Mouse (Mus musculus) midbrain, embryonic 12.5 days (tissue): ENCODE results near the gene Zbtb4. TPM values are rescaled to one million over a fixed set of nuclear protein-coding genes. Genes with fewer than 3 reads are reported as not detected.

Experiments
- ATAC-seq: fragments of 200-750 bp; cut with Nextera tagmentation; 2 replicates; pipeline ENCODE4 v1.8.0; 2017; ENCODE audit warnings: low read depth, moderate TSS enrichment, moderate library complexity; ENCODE audit not compliant: low FRiP score
- H3K27ac ChIP-seq: fragments of 300-500 bp; sonication (generic); replicated peaks from 2 replicates; pipeline ENCODE4 v1.5.1; 2016; ENCODE audit warnings: mild to moderate bottlenecking
- H3K27me3 ChIP-seq: fragments of 300-500 bp; sonication (generic); 2 replicates; pipeline ENCODE4 v1.6.1; 2016; ENCODE audit warnings: mild to moderate bottlenecking
- H3K36me3 ChIP-seq: fragments of 300-500 bp; sonication (generic); 2 replicates; pipeline ENCODE4 v1.6.1; 2016
- H3K4me1 ChIP-seq: fragments of 300-500 bp; sonication (generic); 2 replicates; pipeline ENCODE4 v1.6.1; 2016
- H3K4me2 ChIP-seq: fragments of 300-500 bp; sonication (generic); replicated peaks from 2 replicates; pipeline ENCODE4 v1.6.1; 2016; ENCODE audit warnings: mild to moderate bottlenecking, moderate library complexity
- H3K4me3 ChIP-seq: fragments of 300-500 bp; sonication (generic); 2 replicates; pipeline ENCODE4 v1.5.1; 2016; ENCODE audit warnings: mild to moderate bottlenecking
- H3K9ac ChIP-seq: fragments of 300-500 bp; sonication (generic); replicated peaks from 2 replicates; pipeline ENCODE4 v1.6.1; 2016; ENCODE audit warnings: mild to moderate bottlenecking, moderate library complexity
- H3K9me3 ChIP-seq: fragments of 300-500 bp; sonication (generic); 2 replicates; pipeline ENCODE4 v1.6.1; 2016; ENCODE audit warnings: mild to moderate bottlenecking
- WGBS: fragments of 180-500 bp; shearing (Covaris S2); methylation state at CpG from one replicate; pipeline ENCODE4 v1.1.7; 2016; 5-methylcytosine and 5-hydroxymethylcytosine counted together
- polyA plus RNA-seq: library from polyadenylated mRNA; unstranded; fragments of >200 nt; fragmentation: Nextera tagmentation; extraction: Ambion mirVana; gene quantifications from 2 replicates; pipeline ENCODE4 v1.2.1, GENCODE M21; 2016

Zbtb4 gene
- polyA plus RNA-seq, 1 experiment from 2014 or later = 2.0 TPM

- H3K27me3 ChIP-seq = peaks cover 68% of the 10 kb centered on the region
- ATAC-seq = peak; percentile 35; the same call in 1 of the 2 replicates
- H3K27ac ChIP-seq = peak overlapping the region; percentile 35
- 1% methylated on average over 58 of the region's 60 CpGs for WGBS
- H3K9ac ChIP-seq = peak overlapping the region; percentile 69
- peak overlapping the region; percentile 58 for H3K4me3 ChIP-seq
- H3K36me3 ChIP-seq = no peaks in the 10 kb centered on the region
- H3K4me2 ChIP-seq = peak overlapping the region; percentile 96
- H3K4me1 ChIP-seq = peaks cover 61% of the 10 kb centered on the region
- H3K9me3 ChIP-seq = no peaks in the 10 kb centered on the region
Observed at GRCm38 (mm10) chr11:69803786-69804651, 38.3 kb downstream of the Zbtb4 start.

GRCm38 (mm10) chr11:69804652-69804940, 38.9 kb downstream of the Zbtb4 start:
- Histone ChIP-seq H3K27me3 (peaks cover 68% of the 10 kb centered on the region), H3K9me3 (no peaks in the 10 kb centered on the region), H3K9ac (no peak overlapping the region), H3K4me2 (peak overlapping the region; percentile 96), H3K27ac (no peak overlapping the region), H3K4me1 (peaks cover 55% of the 10 kb centered on the region), H3K36me3 (no peaks in the 10 kb centered on the region), H3K4me3 (0 out of 2 replicates have a peak overlapping the region, but pooled peaks have one; percentile 58)
- no peak for ATAC-seq
- WGBS = 7% methylated on average over 12 of the region's 12 CpGs

DNA sequence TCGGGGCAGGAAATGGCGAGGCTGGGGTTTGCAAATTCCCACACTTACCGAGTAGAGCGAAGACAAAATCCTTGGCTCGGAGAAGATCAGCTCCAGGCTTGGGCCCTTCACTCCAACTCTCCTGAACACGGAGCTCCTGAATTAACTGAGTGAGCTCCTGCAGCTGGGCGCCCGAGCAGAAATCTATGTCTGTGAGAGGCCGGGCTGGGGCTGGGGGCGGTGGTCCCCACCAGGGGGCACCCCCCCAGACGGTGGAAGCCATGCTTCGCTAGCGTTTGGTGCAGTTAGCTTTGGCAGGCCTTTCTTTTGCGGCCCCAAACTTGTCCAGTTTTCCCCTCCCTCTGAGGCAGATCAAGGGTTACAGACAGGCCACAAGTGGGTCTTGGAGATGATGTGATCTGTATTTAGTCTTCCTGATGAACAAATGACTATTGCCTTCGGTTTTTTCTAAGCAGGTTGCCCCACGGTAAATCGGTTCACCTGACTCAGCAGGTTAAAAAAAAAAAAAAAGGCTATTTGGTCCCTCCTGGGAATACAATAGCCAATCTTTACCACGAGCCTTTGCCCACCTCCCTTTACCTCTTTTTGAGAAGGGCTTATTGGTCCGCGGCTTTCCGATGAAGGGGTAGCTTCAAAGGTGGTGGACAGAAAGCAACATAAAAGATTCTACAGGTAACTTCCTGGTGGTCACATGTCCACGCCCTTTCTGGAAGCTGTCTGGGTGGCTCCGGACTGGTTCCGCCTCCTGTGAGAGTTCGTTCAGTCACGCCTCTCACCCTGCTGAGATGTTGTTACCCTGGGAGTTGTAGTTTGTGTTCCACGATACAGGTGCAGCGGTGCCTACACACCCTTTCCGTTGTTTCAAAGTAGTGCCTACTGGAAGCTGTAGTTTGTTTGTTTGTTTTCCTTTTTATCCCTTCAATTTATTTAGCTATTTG, 39.5 kb downstream of the Zbtb4 start, which contains the start of gene Tmem102:
Gene Tmem102 (minus strand): TSS at position 653 of the 938 bp plus-strand sequence.
- Histone ChIP-seq H3K4me2 (peak within 1 kb of the TSS; percentile 96), H3K27ac (no peak within 1 kb of the TSS), H3K9ac (no peak within 1 kb of the TSS), H3K9me3 (no peaks in the 10 kb centered on the region), H3K4me3 (0 out of 2 replicates have a peak within 1 kb of the TSS, but pooled peaks have one; percentile 58), H3K27me3 (peaks cover 70% of the 10 kb centered on the region), H3K36me3 (no peaks in the 10 kb centered on the region), H3K4me1 (peaks cover 49% of the 10 kb centered on the region)
- WGBS = 3% methylated on average over 29 of the region's 29 CpGs
- ATAC-seq = no peak

DNA sequence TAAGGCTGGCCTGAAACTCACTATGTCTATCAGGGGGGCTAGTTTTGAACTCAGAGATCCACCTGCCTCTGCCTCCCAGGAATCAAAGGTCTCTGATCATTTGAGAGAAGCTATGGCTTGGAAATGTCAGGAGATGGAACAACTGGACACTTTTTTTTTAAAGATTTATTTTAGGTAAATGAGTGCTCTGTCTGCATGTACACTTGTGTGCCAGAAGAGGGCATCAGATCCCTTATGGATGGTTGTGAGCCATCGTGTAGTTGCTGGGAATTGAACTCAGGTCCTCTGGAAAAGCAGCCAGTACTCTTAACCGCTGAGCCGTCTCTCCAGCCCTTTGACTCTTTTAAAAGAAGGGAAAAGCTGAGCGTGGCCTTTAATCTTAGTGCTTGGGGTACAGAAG, 40.7 kb downstream of the Zbtb4 start:
- 76% methylated on average over 4 of the region's 4 CpGs for WGBS
- Histone ChIP-seq H3K9ac (no peak overlapping the region), H3K36me3 (no peaks in the 10 kb centered on the region), H3K27me3 (peaks cover 69% of the 10 kb centered on the region), H3K4me2 (no peak overlapping the region), H3K27ac (no peak overlapping the region), H3K9me3 (no peaks in the 10 kb centered on the region), H3K4me3 (no peak overlapping the region), H3K4me1 (peaks cover 41% of the 10 kb centered on the region)
- no peak for ATAC-seq

- Histone ChIP-seq H3K36me3 (no peaks in the 10 kb centered on the region), H3K4me1 (peaks cover 28% of the 10 kb centered on the region), H3K4me2 (no peak overlapping the region), H3K9me3 (no peaks in the 10 kb centered on the region), H3K4me3 (no peak overlapping the region), H3K27ac (no peak overlapping the region), H3K27me3 (peaks cover 56% of the 10 kb centered on the region), H3K9ac (no peak overlapping the region)
- ATAC-seq = no peak
- WGBS = 87% methylated on average over 2 of the region's 2 CpGs
Observed at GRCm38 (mm10) chr11:69807641-69808040, 41.9 kb downstream of the Zbtb4 start.

DNA sequence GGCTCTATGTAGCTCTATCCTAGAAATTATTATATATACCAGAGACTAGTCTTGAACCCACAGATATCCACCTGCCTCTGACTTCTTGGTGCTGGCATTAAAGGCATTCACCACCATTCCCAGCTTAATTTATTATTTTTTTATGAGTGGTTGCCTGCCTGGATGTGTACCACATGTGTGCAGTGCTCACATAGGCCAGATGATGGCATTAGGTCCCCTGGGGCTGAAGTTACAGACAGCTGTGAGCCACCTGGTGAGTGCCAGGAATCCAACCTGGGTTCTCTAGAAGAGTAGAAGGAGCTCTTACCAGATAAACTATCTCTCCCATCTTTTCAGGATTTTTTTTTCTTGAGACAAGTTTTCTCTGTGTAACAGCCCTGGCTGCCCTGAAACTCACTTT, 44.6 kb downstream of the Zbtb4 start:
- no peak for ATAC-seq
- Histone ChIP-seq H3K9me3 (no peaks in the 10 kb centered on the region), H3K27ac (no peak overlapping the region), H3K4me1 (peaks cover 2% of the 10 kb centered on the region; the same call in 1 of the 2 replicates), H3K9ac (no peak overlapping the region), H3K4me3 (no peak overlapping the region), H3K36me3 (no peaks in the 10 kb centered on the region), H3K4me2 (no peak overlapping the region), H3K27me3 (peaks cover 30% of the 10 kb centered on the region)

DNA sequence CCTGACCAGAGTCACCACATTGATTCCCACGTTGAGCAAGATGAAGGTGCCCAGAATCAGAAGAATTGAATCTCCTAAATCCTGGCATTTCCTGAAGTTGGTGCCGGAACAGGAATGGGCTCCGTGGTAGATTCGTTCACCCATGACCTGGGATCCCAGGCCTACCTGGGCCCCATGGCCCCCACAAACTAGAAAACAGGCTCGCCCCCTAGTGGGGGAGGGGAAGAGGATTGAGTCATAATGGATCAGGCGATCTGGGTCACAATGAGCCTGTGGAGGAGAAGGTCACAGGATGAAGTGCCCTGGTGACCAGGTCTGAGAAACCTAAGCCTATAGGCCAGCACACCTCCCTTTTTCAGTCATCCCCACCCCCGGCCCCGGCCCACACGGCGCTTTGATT, 49.4 kb downstream of the Zbtb4 start, which contains the start of gene Gm39566:
Gene Gm39566 (minus strand): TSS at position 144 of the 400 bp plus-strand sequence.
- WGBS = 66% methylated on average over 10 of the region's 10 CpGs
- ATAC-seq = no peak
- Histone ChIP-seq H3K27me3 (peaks cover 3% of the 10 kb centered on the region; the same call in 1 of the 2 replicates), H3K36me3 (no peaks in the 10 kb centered on the region), H3K9ac (no peak within 1 kb of the TSS), H3K4me2 (no peak within 1 kb of the TSS), H3K27ac (no peak within 1 kb of the TSS), H3K9me3 (0 out of 2 replicates have a peak, but pooled peaks cover 5% of the 10 kb centered on the region), H3K4me1 (no peaks in the 10 kb centered on the region), H3K4me3 (no peak within 1 kb of the TSS)

- no peaks in the 10 kb centered on the region for H3K4me1 ChIP-seq
- H3K9ac ChIP-seq = no peak overlapping the region
- no peak overlapping the region for H3K4me2 ChIP-seq
- ATAC-seq = no peak
- no peaks in the 10 kb centered on the region for H3K27me3 ChIP-seq
- H3K9me3 ChIP-seq = 0 out of 2 replicates have a peak, but pooled peaks cover 5% of the 10 kb centered on the region
- no peak overlapping the region for H3K27ac ChIP-seq
- H3K36me3 ChIP-seq = no peaks in the 10 kb centered on the region
- WGBS = 86% methylated on average over 12 of the region's 12 CpGs
- no peak overlapping the region for H3K4me3 ChIP-seq
Observed at GRCm38 (mm10) chr11:69816520-69816919, 50.8 kb downstream of the Zbtb4 start.

DNA sequence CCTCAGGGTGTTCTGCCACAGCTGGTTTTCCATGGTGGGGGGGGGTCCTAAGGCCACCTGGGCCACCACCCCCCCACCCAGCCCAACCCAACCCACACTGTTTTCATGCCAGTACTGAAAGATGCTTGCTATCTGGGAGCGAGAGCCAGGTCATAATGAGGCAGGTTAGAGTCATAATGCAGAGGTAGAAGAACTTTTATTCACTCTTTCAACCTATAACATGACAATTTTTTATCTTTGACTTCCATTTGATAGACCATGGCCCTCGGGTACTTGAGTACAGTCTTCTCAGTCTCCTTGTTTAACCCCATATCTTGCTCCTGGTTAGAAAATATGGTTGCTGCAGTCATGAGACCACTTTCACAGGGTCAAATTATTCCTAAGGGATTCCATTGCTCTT, 52.7 kb downstream of the Zbtb4 start, which contains the start of gene Spem2:
Gene Spem2 (minus strand): TSS at position 101 of the 400 bp plus-strand sequence.
- Histone ChIP-seq H3K4me3 (no peak within 1 kb of the TSS), H3K36me3 (no peaks in the 10 kb centered on the region), H3K4me2 (no peak within 1 kb of the TSS), H3K4me1 (no peaks in the 10 kb centered on the region), H3K27ac (no peak within 1 kb of the TSS), H3K9ac (no peak within 1 kb of the TSS), H3K9me3 (0 out of 2 replicates have a peak, but pooled peaks cover 5% of the 10 kb centered on the region), H3K27me3 (no peaks in the 10 kb centered on the region)
- WGBS = 75% methylated on average over 2 of the region's 2 CpGs
- no peak for ATAC-seq

GRCm38 (mm10) chr11:69818871-69819270, 53.2 kb downstream of the Zbtb4 start:
- 0 out of 2 replicates have a peak, but pooled peaks cover 5% of the 10 kb centered on the region for H3K9me3 ChIP-seq
- no peak overlapping the region for H3K4me3 ChIP-seq
- WGBS = 92% methylated on average over 8 of the region's 8 CpGs
- peaks cover 1% of the 10 kb centered on the region; the same call in 1 of the 2 replicates for H3K36me3 ChIP-seq
- no peak overlapping the region for H3K27ac ChIP-seq
- H3K27me3 ChIP-seq = no peaks in the 10 kb centered on the region
- no peaks in the 10 kb centered on the region for H3K4me1 ChIP-seq
- ATAC-seq = no peak
- H3K4me2 ChIP-seq = no peak overlapping the region
- H3K9ac ChIP-seq = no peak overlapping the region

- WGBS = 94% methylated on average over 3 of the region's 3 CpGs
- H3K36me3 ChIP-seq = peaks cover 33% of the 10 kb centered on the region
- no peak for ATAC-seq
- H3K4me2 ChIP-seq = no peak within 1 kb of the TSS
- H3K9ac ChIP-seq = no peak within 1 kb of the TSS
- no peaks in the 10 kb centered on the region for H3K27me3 ChIP-seq
- 0 out of 2 replicates have a peak, but pooled peaks cover 1% of the 10 kb centered on the region for H3K9me3 ChIP-seq
- no peak within 1 kb of the TSS for H3K27ac ChIP-seq
- no peaks in the 10 kb centered on the region for H3K4me1 ChIP-seq
- H3K4me3 ChIP-seq = no peak within 1 kb of the TSS
Observed at GRCm38 (mm10) chr11:69822080-69822479, 56.4 kb downstream of the Zbtb4 start, which contains the start of gene Spem1. TSS of gene Spem1 (minus strand) at chr11:69822180.
